Mouse (Mus musculus): ENCODE measurements around the gene Tmem135. TPM values are rescaled to one million over a fixed set of nuclear protein-coding genes. Genes with fewer than 3 reads are reported as not detected.

The Tmem135 gene
- polyA plus RNA-seq (2014; fragmentation: Illumina TruSeq; extraction: RNeasy Lipid Tissue Mini Kit (QIAGEN cat#74804); ENCODE audit: low read depth, low replicate concordance) = 173 TPM

GRCm38 (mm10) chr7:89404081-89404733 lies at the start of gene Tmem135, which contains the start of gene Fzd4:
Gene Tmem135, minus strand, starts transcription at chr7:89404222.
Gene Fzd4, plus strand, starts transcription at chr7:89404355.

Other genes with a start within 250 kb of the Tmem135 start
- 39.9 TPM for gene Fzd4, start 133 bp upstream of the Tmem135 start, polyA plus RNA-seq (2014; fragmentation: Illumina TruSeq; extraction: RNeasy Lipid Tissue Mini Kit (QIAGEN cat#74804); ENCODE audit: low read depth, low replicate concordance)
- gene Prss23, start 123.0 kb upstream of the Tmem135 start, polyA plus RNA-seq (2014; fragmentation: Illumina TruSeq; extraction: RNeasy Lipid Tissue Mini Kit (QIAGEN cat#74804); ENCODE audit: low read depth, low replicate concordance) = 25.1 TPM
- 0.82 TPM for gene Me3, start 228.2 kb upstream of the Tmem135 start, polyA plus RNA-seq (2014; fragmentation: Illumina TruSeq; extraction: RNeasy Lipid Tissue Mini Kit (QIAGEN cat#74804); ENCODE audit: low read depth, low replicate concordance)

Data from adrenal gland, adult 10 weeks (tissue).